Mouse (Mus musculus) mature B cell (primary cell): Measurements from ENCODE around the gene Clec16a.

Experiments used
- in situ Hi-C: fragments of 300-500 bp; cut with MboI; formaldehyde crosslinking; loops from 2 replicates; pipeline ENCODE4 v1.14.3; 2019

Clec16a gene

GRCm38 (mm10) chr16:10675612-10676011 lies 130.5 kb downstream of the Clec16a start:
- in situ Hi-C loops, result no loop called here

DNA sequence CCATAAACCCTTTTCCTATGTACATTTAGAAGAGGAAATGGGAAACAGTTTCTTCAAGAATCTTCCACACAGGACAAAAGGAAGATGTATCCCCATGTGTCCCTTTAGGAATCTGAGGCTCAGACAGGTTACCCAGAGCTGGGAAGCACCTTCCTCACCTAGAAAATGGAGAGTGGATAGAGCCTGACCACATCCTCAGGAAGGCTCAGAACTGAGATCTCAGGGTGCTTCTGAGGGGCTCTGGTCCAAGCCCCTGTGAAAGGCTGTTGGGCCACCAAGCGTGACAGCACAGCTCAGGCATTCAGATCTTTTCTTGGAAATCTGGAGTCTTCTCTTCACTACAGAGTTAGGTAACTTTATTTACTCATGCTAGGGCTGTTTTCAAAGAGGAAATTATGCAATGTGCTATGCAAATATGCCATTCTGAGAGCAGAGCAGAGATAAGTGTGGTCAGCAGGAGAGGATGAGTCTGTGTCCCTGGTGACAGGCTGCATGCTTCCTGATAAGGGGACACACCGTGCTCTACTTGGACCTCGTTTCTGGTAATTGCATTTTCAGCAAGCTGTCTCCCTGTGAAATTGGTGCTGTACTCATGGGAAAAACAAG lies 131.4 kb downstream of the Clec16a start:
- in situ Hi-C loops, result no loop called here

- in situ Hi-C loops, result no loop called here
Observed at GRCm38 (mm10) chr16:10682521-10682920, 137.4 kb downstream of the Clec16a start.

GRCm38 (mm10) chr16:10683193-10684000 lies 138.3 kb downstream of the Clec16a start:
- in situ Hi-C loops, result no loop called here

DNA sequence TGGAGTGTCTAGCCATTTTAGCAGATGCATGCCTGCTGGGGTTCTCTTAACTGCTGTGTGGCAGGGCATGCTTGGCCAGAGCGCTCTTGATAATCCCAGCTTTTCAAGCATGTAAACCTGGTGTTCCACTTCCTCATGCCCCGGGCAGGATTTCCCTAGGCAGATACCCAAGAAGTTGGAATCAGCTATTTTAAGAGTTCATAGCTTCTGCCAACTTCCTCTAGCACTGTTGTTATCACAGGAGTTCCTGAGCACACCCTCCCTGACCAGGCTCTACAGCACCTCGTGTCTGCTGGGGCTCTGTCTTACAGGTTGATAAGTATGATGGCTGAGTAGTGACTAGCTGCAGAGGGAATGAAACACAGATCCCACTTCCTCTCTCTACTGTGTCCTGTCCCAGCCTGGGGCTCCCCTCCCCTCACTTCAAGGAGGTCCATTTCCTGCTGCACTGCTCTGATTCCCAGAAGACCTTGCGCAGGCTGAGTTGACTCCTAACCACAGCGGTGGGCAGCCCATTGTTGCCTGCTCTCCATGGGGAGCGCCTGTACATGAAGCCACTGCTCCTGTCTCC lies 144.7 kb downstream of the Clec16a start:
- in situ Hi-C loops, result no loop called here

DNA sequence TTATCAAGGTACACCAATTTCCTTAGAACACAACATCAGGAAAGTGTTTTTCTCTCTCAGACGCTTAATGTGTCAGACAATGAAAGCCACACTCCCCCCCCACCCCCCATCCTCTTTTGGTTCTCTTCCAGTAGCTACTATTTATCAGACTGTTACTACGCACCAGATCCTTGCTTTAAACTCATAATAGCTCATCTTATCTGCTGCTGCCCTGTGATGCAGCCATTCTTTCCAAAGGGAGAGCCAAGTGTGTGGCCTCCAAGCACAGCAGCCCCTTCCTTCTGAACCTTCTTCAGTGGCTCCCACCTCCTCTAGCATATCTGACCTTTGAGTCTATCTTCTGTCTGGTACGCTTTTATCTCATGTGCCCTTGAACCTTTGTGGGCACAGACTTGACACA lies 145.3 kb downstream of the Clec16a start:
- in situ Hi-C loops, result no loop called here

DNA sequence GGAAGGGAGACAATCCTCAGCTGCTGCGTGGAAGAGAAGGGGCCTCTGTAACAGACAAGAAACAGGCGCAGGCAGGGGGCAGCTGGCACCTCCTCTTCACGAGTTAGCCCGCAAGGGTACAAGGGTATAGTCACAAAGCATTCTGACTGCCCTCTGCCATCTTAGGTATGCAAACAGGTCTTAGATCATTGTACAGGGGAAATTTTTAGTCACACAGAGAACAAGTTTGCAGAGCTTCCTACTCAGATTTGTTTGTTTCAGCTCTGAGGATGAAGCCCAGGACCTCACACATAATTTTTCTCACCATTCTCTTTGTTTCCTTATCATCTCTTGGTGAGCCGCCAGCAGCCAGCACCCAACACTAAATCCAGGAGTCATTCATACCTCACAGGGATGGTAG lies 146.6 kb downstream of the Clec16a start:
- in situ Hi-C loops, result no loop called here

GRCm38 (mm10) chr16:10692848-10693247 lies 147.7 kb downstream of the Clec16a start:
- in situ Hi-C loops, result no loop called here

GRCm38 (mm10) chr16:10693424-10693823 lies 148.3 kb downstream of the Clec16a start:
- in situ Hi-C loops, result no loop called here

GRCm38 (mm10) chr16:10694414-10694851 lies 149.3 kb downstream of the Clec16a start:
- in situ Hi-C loops, result no loop called here

DNA sequence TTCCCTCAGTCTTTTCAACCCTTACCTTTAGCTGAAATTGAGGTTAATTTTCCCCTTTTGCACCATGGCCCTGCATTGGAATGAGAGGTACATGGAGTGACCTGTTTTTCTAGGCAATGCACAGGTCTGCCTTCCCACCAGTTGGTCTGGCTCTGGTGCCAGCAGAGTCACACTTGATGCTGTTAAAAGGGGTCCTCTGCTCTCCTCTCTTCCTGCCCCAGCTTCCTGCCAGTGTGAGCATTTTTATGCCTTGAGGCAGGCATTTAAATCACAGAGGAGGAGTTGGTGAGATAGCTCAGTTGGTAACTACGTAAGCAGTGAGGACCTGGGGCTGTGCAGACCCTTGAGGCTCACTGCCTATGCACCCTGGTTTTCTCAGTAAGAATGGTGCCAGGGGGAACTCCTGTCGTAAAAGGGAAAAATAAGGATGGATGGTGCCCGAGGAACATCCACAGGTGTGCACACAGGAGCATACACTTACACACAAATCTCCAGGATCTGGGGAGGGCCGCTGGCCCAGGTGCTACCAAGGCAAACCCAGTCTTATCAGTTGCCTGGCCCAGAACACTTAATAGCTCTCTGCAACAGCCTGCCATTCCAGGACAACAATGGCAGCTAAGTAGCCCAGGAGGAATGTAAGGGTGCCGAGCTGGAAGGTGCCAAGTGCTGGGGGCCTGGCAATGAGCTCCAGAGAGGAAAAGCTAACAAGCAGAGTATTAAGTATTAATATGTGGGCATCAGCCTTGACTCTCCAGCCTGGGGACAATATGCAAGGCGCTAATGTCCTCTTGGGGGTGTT lies 152.9 kb downstream of the Clec16a start:
- in situ Hi-C loops, result no loop called here

- in situ Hi-C loops, result no loop called here
Observed at GRCm38 (mm10) chr16:10699316-10699715, 154.2 kb downstream of the Clec16a start.

GRCm38 (mm10) chr16:10700160-10700559 lies 155.0 kb downstream of the Clec16a start:
- in situ Hi-C loops, result no loop called here

DNA sequence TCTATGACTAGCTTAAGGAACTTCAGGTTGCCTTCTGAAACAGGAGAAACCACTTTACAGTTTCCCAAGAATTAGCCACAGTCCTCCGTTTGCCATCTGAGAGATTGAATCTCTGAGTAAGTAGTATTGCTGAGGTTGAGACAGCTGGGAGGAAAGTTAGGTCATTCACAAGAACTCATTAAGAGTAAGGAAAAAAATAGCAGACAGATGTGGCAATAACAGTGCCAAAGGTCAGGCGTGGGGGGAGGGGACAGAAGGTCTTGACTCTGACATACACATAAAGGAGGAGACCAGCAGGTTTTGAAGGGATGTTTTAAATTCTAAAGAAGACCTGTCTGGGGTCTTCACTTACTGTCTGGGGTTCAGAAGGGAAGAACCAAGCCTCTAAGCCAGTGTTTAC lies 157.3 kb downstream of the Clec16a start:
- in situ Hi-C loops, result no loop called here

- in situ Hi-C loops, result no loop called here
Observed at GRCm38 (mm10) chr16:10703932-10704331, 158.8 kb downstream of the Clec16a start.

DNA sequence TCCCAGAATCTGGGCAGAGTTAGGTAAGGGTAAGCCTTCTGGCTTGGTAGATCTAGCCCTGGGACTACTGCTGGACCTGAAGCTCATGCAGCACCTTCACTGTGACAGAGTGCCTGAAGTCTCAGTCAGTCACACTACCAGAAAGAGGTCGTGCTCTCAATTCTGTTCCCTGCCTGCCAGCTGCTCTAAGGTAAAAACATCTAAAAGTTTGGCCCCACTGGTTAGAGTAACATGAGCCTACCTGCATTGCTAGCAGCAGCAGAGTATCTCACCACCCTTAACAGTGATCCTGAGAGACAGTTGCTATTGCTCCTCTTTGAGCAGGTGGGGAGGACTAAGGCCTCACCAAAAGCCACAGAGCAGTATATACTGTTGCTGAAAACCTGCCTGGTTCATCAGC lies 160.3 kb downstream of the Clec16a start:
- in situ Hi-C loops, result no loop called here

- in situ Hi-C loops, result no loop called here
Observed at GRCm38 (mm10) chr16:10711524-10711923, 166.4 kb downstream of the Clec16a start.

DNA sequence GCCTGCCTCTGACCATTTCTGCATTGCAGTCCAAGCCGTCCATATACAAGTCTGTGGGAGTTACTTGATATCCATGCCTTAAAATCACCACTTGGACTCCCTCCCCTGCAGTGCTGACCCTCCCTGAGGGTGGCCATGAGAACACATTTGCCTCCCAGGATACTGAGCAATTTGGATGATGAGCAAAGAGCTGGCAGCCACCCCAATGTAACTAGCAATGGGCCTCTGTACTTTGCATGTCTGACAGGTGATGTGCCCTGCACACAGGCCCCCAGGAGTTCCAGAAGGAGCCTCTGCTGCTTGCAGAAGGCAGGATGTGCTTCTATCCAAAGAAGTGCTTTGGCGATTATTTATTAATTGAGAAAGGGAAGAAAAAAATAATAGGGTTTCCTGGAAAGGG lies 167.9 kb downstream of the Clec16a start:
- in situ Hi-C loops, result no loop called here

DNA sequence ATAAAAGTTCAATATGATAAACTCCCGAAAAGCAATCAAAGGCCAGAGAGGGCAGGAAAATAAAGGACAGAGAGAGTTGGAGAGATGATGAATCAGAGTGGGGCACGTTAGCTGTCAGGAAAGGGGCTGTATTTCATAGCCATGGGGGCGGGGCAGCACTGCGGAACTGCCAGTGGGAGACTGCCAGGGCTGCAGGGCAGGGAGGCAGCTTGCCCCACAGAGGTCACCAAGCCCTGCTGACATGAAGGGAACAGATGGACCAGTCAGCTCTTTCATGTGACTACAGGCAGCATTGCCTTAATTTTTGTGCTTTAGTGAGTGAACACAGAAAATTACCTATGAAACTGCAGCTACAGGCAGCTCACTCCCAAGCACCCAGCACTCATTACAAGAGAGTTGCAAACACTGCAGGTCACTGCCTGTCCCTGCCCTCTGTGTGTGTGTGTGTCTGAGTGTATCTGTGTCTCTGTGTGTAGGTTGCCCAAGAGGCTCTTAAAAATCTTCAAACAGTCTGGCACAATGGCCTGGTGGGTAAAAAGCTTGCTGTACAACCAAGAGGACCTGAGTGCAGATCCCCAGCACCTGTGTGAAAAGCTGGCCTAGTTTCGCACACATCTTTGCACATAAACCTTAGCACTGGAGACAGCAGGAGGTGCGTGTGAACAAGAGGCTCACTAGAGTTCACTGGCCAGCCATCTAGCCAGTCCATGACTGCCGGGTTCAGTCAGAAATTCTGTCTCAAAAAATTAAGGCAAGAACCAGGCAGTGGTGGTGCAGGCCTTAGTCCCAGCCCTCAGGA lies 168.5 kb downstream of the Clec16a start:
- in situ Hi-C loops, result no loop called here

- in situ Hi-C loops, result no loop called here
Observed at GRCm38 (mm10) chr16:10715211-10715610, 170.1 kb downstream of the Clec16a start.

DNA sequence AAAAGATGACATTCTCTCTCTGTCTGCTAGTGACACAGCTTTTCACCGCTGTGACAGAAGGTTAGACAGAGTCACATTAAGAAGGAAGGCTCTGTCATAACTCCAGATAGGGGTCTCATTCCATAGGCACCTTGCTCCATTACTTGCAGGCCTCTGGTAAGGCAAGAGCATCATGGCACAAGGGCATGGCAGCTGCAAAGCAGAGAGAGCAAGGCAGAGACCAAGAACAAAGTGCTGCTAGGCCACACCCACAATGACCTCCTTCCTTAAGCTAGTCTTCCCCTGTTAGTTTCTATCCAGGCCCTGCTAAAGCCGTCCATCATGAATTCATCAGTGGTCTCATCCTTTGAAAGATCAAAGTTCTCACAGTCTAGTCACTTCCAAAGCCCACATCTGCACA lies 170.5 kb downstream of the Clec16a start:
- in situ Hi-C loops, result no loop called here

DNA sequence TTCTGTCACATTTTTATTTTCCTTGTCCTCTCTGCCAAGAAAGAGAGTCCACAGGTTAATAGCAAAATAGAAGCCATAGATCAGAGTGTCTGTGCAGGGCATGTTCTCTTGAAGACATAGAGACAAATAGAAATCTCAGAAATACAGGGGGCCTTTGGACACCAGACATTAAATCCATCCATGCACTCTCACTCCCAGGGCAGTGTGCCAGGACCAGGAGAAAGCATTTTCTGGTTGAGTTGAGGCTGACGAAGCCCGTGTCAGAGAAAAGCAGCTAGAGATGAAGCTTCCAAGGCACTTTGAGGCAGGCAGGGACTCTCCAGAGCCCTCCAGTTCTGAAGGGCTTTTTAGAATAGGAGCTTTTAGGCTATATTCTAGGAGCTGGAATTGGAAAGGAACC lies 171.6 kb downstream of the Clec16a start:
- in situ Hi-C loops, result no loop called here
